Mouse (Mus musculus): ENCODE measurements around the gene Myrfl. TPM values are rescaled to one million over a fixed set of nuclear protein-coding genes. Genes with fewer than 3 reads are reported as not detected.

Myrfl gene
- polyA plus RNA-seq, 1 experiment from 2014 or later: 0.23 TPM

DNA sequence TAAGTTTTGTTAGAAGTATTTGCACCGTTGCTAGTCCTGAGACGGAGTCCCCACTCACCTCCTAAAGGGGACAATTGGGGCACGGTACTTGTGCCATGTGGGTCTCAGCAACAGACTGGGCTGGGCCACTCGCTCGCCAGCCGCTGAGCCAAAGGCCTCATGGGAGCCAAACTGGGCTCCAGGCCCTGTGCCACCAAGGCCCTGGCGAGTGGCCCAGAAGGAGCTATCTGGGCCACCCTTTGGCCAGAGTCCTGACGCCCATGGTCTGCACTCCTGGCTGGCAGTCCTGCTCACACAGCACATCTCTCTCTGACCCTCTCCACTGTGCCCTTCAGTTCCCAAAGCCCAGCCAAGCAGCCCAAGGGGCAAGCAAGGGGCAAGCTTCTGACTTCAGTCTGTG is 161.1 kb downstream of the Myrfl start:
- 87% methylated on average over 8 of the region's 8 CpGs for WGBS (ENCODE audit: insufficient replicate concordance)
- H3K9me3 ChIP-seq (replicated peaks; ENCODE audit: control insufficient read depth, low read length): no peaks in the 10 kb centered on the region
- ATAC-seq (replicated peaks; ENCODE audit: insufficient number of reproducible peaks, low FRiP score, low TSS enrichment): no peak
- no peak overlapping the region for H3K9ac ChIP-seq (ENCODE audit: low read depth, low read length)
- peaks cover 3% of the 10 kb centered on the region; the same call in 1 of the 2 replicates for H3K4me1 ChIP-seq (ENCODE audit: control insufficient read depth, insufficient read depth, low read length)
- H3K36me3 ChIP-seq (ENCODE audit: control insufficient read depth, insufficient read depth, low read length): no peaks in the 10 kb centered on the region
- H3K27me3 ChIP-seq (ENCODE audit: control insufficient read depth, insufficient read depth, low read length): no peaks in the 10 kb centered on the region
- H3K27ac ChIP-seq (ENCODE audit: low read depth, low read length): no peak overlapping the region
- no peak overlapping the region for H3K4me3 ChIP-seq (ENCODE audit: low read depth, low read length)
- no peak overlapping the region for H3K4me2 ChIP-seq

DNA sequence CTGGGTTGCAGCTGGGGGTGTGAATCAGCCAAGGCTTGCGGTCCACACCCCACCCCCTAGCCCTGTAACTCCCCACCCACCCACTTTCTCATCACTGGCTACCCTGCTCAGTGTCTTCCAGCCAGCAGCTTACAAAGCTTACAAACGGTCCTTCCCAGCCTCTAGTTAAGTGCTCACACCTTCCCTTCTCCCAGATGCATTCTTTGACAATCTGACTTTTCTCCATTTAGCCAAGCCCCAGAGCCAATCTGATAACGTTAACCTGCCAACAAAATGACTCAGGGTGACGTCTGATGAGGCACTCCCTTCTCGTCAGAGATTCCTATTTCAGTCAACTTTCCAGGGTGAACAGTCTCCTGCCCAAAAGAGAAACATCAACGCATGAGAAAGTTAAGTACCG is 163.1 kb downstream of the Myrfl start:
- Histone ChIP-seq H3K9ac (ENCODE audit: low read depth, low read length) (no peak overlapping the region), H3K27ac (ENCODE audit: low read depth, low read length) (no peak overlapping the region), H3K9me3 (replicated peaks; ENCODE audit: control insufficient read depth, low read length) (no peaks in the 10 kb centered on the region), H3K4me1 (ENCODE audit: control insufficient read depth, insufficient read depth, low read length) (no peaks in the 10 kb centered on the region), H3K27me3 (ENCODE audit: control insufficient read depth, insufficient read depth, low read length) (no peaks in the 10 kb centered on the region), H3K36me3 (ENCODE audit: control insufficient read depth, insufficient read depth, low read length) (no peaks in the 10 kb centered on the region), H3K4me3 (ENCODE audit: low read depth, low read length) (no peak overlapping the region), H3K4me2 (no peak overlapping the region)
- WGBS (ENCODE audit: insufficient replicate concordance): 49% methylated on average over 7 of the region's 7 CpGs
- ATAC-seq (replicated peaks; ENCODE audit: insufficient number of reproducible peaks, low FRiP score, low TSS enrichment): no peak

DNA sequence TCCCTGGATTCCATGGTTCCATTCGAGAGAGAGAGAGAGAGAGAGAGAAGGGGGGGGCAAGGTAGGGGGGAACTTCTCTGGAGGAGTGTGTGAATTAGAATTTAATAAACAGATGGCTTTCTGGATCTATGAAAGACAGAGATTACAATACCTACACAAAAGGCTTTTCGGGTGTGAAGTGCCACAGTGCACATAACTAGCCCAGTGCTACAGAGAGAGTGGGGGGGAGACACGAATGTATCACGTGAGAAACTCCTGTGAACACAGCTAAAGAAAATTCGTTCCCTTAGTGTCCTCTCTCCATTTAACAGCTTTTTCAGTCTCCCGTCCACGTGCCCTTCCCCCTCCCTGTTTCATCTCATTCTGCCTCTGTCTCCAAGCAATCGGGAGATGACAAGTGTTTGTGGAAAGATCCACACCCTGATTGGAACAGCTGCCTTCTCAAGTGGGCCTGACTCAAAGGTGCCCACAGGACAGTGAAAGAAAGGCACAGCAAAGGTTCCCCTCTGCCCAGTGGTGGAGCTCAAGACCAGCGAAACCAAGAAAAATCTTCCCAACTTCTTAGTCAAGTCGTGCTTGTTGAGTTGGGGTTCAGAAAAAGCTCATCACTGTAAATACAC is 166.6 kb downstream of the Myrfl start:
- ATAC-seq (replicated peaks; ENCODE audit: insufficient number of reproducible peaks, low FRiP score, low TSS enrichment): no peak
- no peak overlapping the region for H3K4me2 ChIP-seq
- H3K4me3 ChIP-seq (ENCODE audit: low read depth, low read length): no peak overlapping the region
- H3K4me1 ChIP-seq (ENCODE audit: control insufficient read depth, insufficient read depth, low read length): 0 out of 2 replicates have a peak, but pooled peaks cover 9% of the 10 kb centered on the region
- no peak overlapping the region for H3K27ac ChIP-seq (ENCODE audit: low read depth, low read length)
- no peaks in the 10 kb centered on the region for H3K9me3 ChIP-seq (replicated peaks; ENCODE audit: control insufficient read depth, low read length)
- no peaks in the 10 kb centered on the region for H3K27me3 ChIP-seq (ENCODE audit: control insufficient read depth, insufficient read depth, low read length)
- no peaks in the 10 kb centered on the region for H3K36me3 ChIP-seq (ENCODE audit: control insufficient read depth, insufficient read depth, low read length)
- H3K9ac ChIP-seq (ENCODE audit: low read depth, low read length): no peak overlapping the region
- 60% methylated on average over 10 of the region's 10 CpGs for WGBS (ENCODE audit: insufficient replicate concordance)

DNA sequence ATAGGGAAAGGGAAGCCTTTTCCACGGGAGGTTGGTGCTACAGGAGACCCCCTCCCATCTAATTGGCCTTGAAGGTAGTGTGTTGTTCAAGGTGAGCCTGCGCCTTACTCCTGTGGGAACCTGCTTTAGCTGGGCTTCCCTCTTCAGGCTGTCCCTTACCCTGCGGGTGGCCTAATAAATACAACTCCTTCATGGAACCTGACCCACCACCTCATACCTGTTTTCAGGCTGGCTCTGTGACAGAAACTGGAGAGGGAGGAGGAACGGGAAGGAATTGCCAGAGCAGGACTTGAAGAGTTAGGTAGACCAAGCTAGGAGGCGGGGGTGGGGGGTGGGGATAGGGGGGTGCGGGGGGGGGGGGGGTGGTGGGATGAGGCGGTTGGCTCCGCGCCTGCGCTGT is 167.9 kb downstream of the Myrfl start:
- ATAC-seq (replicated peaks; ENCODE audit: insufficient number of reproducible peaks, low FRiP score, low TSS enrichment): no peak
- Histone ChIP-seq H3K4me2 (no peak overlapping the region), H3K27me3 (ENCODE audit: control insufficient read depth, insufficient read depth, low read length) (no peaks in the 10 kb centered on the region), H3K27ac (ENCODE audit: low read depth, low read length) (no peak overlapping the region), H3K9me3 (replicated peaks; ENCODE audit: control insufficient read depth, low read length) (no peaks in the 10 kb centered on the region), H3K9ac (ENCODE audit: low read depth, low read length) (no peak overlapping the region), H3K4me1 (ENCODE audit: control insufficient read depth, insufficient read depth, low read length) (0 out of 2 replicates have a peak, but pooled peaks cover 9% of the 10 kb centered on the region), H3K4me3 (ENCODE audit: low read depth, low read length) (no peak overlapping the region), H3K36me3 (ENCODE audit: control insufficient read depth, insufficient read depth, low read length) (no peaks in the 10 kb centered on the region)
- WGBS (ENCODE audit: insufficient replicate concordance): 74% methylated on average over 8 of the region's 10 CpGs

DNA sequence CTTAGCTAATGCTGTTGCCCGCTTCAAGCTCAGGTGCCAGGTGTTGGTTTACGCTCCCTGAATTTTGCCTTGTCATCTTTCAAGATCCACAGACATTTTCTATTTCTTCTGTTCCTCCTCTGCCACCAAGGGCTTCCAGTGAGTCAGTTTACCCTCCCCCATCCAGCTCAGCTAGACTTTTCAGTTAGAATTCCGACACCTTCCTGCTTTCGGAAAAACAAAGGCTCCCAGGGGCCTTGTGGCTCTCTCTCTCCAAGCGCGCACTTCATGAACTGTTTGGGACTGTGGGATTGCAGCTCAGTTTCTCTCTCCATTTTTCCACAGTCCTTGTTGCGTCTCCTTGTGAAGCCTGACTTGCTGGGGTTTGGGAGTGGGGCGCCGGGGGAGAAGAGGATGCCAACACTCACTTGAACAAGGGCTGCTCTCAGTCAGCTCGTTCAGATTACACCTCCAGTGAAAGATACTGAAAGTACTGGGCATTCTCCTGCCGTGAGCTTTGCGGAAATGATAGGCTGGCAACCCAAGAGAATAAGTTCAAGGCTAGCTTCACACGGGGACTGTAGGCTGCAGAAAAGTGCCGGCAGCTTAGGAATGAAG is 168.9 kb downstream of the Myrfl start:
- Histone ChIP-seq H3K9me3 (replicated peaks; ENCODE audit: control insufficient read depth, low read length) (no peaks in the 10 kb centered on the region), H3K36me3 (ENCODE audit: control insufficient read depth, insufficient read depth, low read length) (no peaks in the 10 kb centered on the region), H3K9ac (ENCODE audit: low read depth, low read length) (peak overlapping the region; percentile 35; the same call in 1 of the 2 replicates), H3K27ac (ENCODE audit: low read depth, low read length) (peak overlapping the region; percentile 41), H3K4me2 (peak overlapping the region; percentile 55), H3K4me1 (ENCODE audit: control insufficient read depth, insufficient read depth, low read length) (0 out of 2 replicates have a peak, but pooled peaks cover 9% of the 10 kb centered on the region), H3K27me3 (ENCODE audit: control insufficient read depth, insufficient read depth, low read length) (no peaks in the 10 kb centered on the region), H3K4me3 (ENCODE audit: low read depth, low read length) (peak overlapping the region; percentile 6)
- peak; percentile 42; the same call in 1 of the 2 replicates for ATAC-seq (replicated peaks; ENCODE audit: insufficient number of reproducible peaks, low FRiP score, low TSS enrichment)
- 12% methylated on average over 14 of the region's 14 CpGs for WGBS (ENCODE audit: insufficient replicate concordance)

Other genes starting within 250 kb of the Myrfl start
- 56.9 and 63.2 TPM in 2 replicates for gene Rab3ip, start 53.9 kb upstream of the Myrfl start, polyA plus RNA-seq (2014; fragmentation: Nextera tagmentation; extraction: Ambion mirVana)
- not detected in 2 replicates for gene Gm10271, start 75.7 kb upstream of the Myrfl start, polyA plus RNA-seq (2014; fragmentation: Nextera tagmentation; extraction: Ambion mirVana)
- 0.14 and 0.18 TPM in 2 replicates for gene Best3, start 89.4 kb upstream of the Myrfl start, polyA plus RNA-seq (2014; fragmentation: Nextera tagmentation; extraction: Ambion mirVana)
- gene Lrrc10, start 148.4 kb upstream of the Myrfl start, polyA plus RNA-seq (2014; fragmentation: Nextera tagmentation; extraction: Ambion mirVana): 49.7 and 54.6 TPM in 2 replicates
- gene Cct2, start 166.9 kb upstream of the Myrfl start, polyA plus RNA-seq (2014; fragmentation: Nextera tagmentation; extraction: Ambion mirVana): 211 and 221 TPM in 2 replicates

All from heart, embryonic 11.5 days (tissue).